Mouse (Mus musculus): ENCODE results near the gene Cldn14.

DNA sequence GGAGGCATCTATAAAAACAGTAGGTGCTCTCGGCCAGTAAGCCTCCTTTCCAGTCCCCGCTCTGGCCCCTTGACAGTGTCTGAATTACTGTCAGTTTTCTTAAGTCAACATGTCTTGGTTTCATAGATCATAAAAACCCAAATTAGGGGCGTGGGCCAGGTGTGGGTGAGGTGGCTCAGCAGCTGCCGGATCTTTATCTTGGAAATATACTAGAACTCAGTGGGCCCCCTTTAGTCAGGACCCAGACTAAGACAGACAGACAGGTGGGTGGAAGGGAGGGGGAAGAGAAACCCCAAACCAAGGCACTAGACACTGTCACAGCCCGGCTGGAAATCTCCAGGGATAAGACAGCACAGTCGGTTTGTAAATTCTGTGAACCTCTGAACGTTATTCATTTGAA, 84.8 kb downstream of the Cldn14 start:
- TF ChIP-seq POLR2A (IDR thresholded peaks at IDR 0.05; ENCODE audit: low read depth, low read length) = no peak
- no peak for TF ChIP-seq CTCF (IDR thresholded peaks at IDR 0.05; ENCODE audit: extremely low read depth, insufficient read length, insufficient replicate concordance, low read depth, low read length)

Measured in small intestine, adult 2 months (tissue).